14 mouse cellular contexts compared by ENCODE assay signal in the genomic region with DNA sequence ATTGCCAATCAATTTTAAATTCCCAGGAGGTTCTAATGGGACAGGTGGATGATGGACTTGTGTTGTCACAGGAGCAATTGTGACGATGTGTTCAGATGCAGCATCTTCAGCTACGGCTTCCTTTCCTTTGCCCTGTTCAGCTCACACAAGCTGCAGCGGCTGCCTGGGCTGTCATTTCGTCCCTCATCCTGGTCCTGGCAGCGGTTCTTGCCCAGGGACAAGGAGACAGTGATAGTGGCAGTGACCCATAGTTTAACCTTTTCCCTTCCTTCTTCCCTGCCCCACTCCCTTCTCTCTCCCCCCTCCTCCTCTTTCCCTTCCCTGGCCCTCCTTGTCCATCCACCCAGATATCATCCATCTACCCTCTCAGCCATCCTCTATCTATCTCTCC. TPM values are rescaled to one million over a fixed set of nuclear protein-coding genes. Genes with fewer than 3 reads are reported as not detected.
DNase-seq lines count a peak whose midpoint lies in the region; ATAC-seq lines count a peak whose summit lies in the region.
"Had no signal": no experiment of that assay in that cellular context is flagged by ENCODE, and none has a peak within 500 bp of the region (broad histone marks: within the 10 kb centered on the region; RNA-seq: fewer than 3 reads in every experiment).

No protein-coding gene starts in this region.

- peaks cover 6% of the 10 kb centered on the region; the same call in 1 of the 2 replicates for H3K4me1 ChIP-seq in midbrain, embryonic 13.5 days (replicated peaks)
- H3K4me1 ChIP-seq in midbrain, embryonic 11.5 days (ENCODE audit: control insufficient read depth, insufficient read depth, low read length): no peaks in the 10 kb centered on the region
- peaks cover 8% of the 10 kb centered on the region; the same call in 1 of the 2 replicates for H3K4me1 ChIP-seq in hindbrain, embryonic 12.5 days
- peaks cover 8% of the 10 kb centered on the region for H3K4me1 ChIP-seq in neural tube, embryonic 15.5 days

- H3K27ac ChIP-seq in midbrain, embryonic 13.5 days: no peak overlapping the region
- no peak overlapping the region for H3K27ac ChIP-seq in midbrain, embryonic 11.5 days (ENCODE audit: low read depth, low read length)
- H3K27ac ChIP-seq in hindbrain, embryonic 12.5 days: no peak overlapping the region
- H3K27ac ChIP-seq in neural tube, embryonic 15.5 days (replicated peaks): peak overlapping the region; percentile 23; the same call in 1 of the 2 replicates
- H3K27ac ChIP-seq: heart, adult 2 months; intestine, embryonic 15.5 days had no signal

- DNase-seq in cerebellum, adult 9-11 months: peak; percentile 62
- DNase-seq in cerebellum, postnatal 4 days (ENCODE audit: low spot score in 2 of 2): no peak
- DNase-seq in midbrain, embryonic 11.5 days (ENCODE audit: low spot score, missing footprints): no peak
- DNase-seq in adrenal gland, postnatal 14 days: no peak
- DNase-seq in kidney, adult 8-10 months: no peak

- 87% methylated on average over 5 of the region's 5 CpGs for WGBS in midbrain, embryonic 13.5 days
- WGBS in midbrain, embryonic 11.5 days: 83% methylated on average over 5 of the region's 5 CpGs
- 81% methylated on average over 5 of the region's 5 CpGs for WGBS in hindbrain, embryonic 12.5 days
- WGBS in neural tube, embryonic 15.5 days: 63% methylated on average over 5 of the region's 5 CpGs

- no peak overlapping the region for H3K9ac ChIP-seq in midbrain, embryonic 13.5 days (replicated peaks)
- H3K9ac ChIP-seq in midbrain, embryonic 11.5 days (ENCODE audit: low read length): no peak overlapping the region; the same call in 1 of the 2 replicates
- no peak overlapping the region for H3K9ac ChIP-seq in hindbrain, embryonic 12.5 days
- H3K9ac ChIP-seq in neural tube, embryonic 15.5 days (replicated peaks): no peak overlapping the region
- H3K9ac ChIP-seq: intestine, embryonic 15.5 days had no signal

- H3K9me3 ChIP-seq in midbrain, embryonic 13.5 days: no peaks in the 10 kb centered on the region
- no peaks in the 10 kb centered on the region for H3K9me3 ChIP-seq in midbrain, embryonic 11.5 days (ENCODE audit: control insufficient read depth, low read length)
- H3K9me3 ChIP-seq in hindbrain, embryonic 12.5 days (replicated peaks): no peaks in the 10 kb centered on the region
- no peaks in the 10 kb centered on the region for H3K9me3 ChIP-seq in neural tube, embryonic 15.5 days (replicated peaks)
- H3K9me3 ChIP-seq: intestine, embryonic 15.5 days; megakaryocyte, embryonic 14.5 days had no signal

- no peaks in the 10 kb centered on the region for H3K27me3 ChIP-seq in midbrain, embryonic 13.5 days
- H3K27me3 ChIP-seq in midbrain, embryonic 11.5 days (ENCODE audit: control insufficient read depth, insufficient read depth, low read length): no peaks in the 10 kb centered on the region
- no peaks in the 10 kb centered on the region for H3K27me3 ChIP-seq in hindbrain, embryonic 12.5 days
- H3K27me3 ChIP-seq in neural tube, embryonic 15.5 days (replicated peaks): no peaks in the 10 kb centered on the region
- H3K27me3 ChIP-seq: CH12.LX; intestine, embryonic 15.5 days; megakaryocyte, embryonic 14.5 days had no signal

- no peak overlapping the region for H3K4me3 ChIP-seq in midbrain, embryonic 13.5 days (replicated peaks)
- no peak overlapping the region for H3K4me3 ChIP-seq in midbrain, embryonic 11.5 days (ENCODE audit: low read depth, low read length)
- no peak overlapping the region for H3K4me3 ChIP-seq in hindbrain, embryonic 12.5 days
- no peak overlapping the region for H3K4me3 ChIP-seq in neural tube, embryonic 15.5 days (replicated peaks)
- H3K4me3 ChIP-seq: erythroblast, embryonic 14.5 days; heart, adult 2 months; intestine, embryonic 15.5 days; megakaryocyte, embryonic 14.5 days had no signal

- 0 out of 2 replicates have a peak, but pooled peaks have one; percentile 4 for ATAC-seq in midbrain, embryonic 13.5 days
- ATAC-seq in midbrain, embryonic 11.5 days (ENCODE audit: low FRiP score): no peak
- ATAC-seq in hindbrain, embryonic 12.5 days (ENCODE audit: low FRiP score): peak; percentile 35; the same call in 1 of the 2 replicates
- ATAC-seq in neural tube, embryonic 15.5 days (ENCODE audit: low FRiP score): 0 out of 2 replicates have a peak, but pooled peaks have one; percentile 13

- no peak overlapping the region for H3K4me2 ChIP-seq in midbrain, embryonic 13.5 days (replicated peaks)
- no peak overlapping the region for H3K4me2 ChIP-seq in midbrain, embryonic 11.5 days
- no peak overlapping the region for H3K4me2 ChIP-seq in hindbrain, embryonic 12.5 days (replicated peaks)
- no peak overlapping the region for H3K4me2 ChIP-seq in neural tube, embryonic 15.5 days
- H3K4me2 ChIP-seq: intestine, embryonic 15.5 days; liver, embryonic 11.5 days had no signal

- H3K36me3 ChIP-seq in midbrain, embryonic 13.5 days: peaks cover 62% of the 10 kb centered on the region
- no peaks in the 10 kb centered on the region for H3K36me3 ChIP-seq in midbrain, embryonic 11.5 days (ENCODE audit: control insufficient read depth, insufficient read depth, low read length)
- H3K36me3 ChIP-seq in hindbrain, embryonic 12.5 days: peaks cover 36% of the 10 kb centered on the region
- H3K36me3 ChIP-seq in neural tube, embryonic 15.5 days: peaks cover 42% of the 10 kb centered on the region

RNA-seq across cellular contexts. Expression of a gene that starts 26.8 kb away (rescaled TPM):
- 94.0 and 97.5 TPM in 2 replicates for polyA plus RNA-seq in midbrain, embryonic 13.5 days (2015; fragmentation: Nextera tagmentation; extraction: Ambion mirVana)
- polyA plus RNA-seq in midbrain, embryonic 11.5 days (2014; fragmentation: Nextera tagmentation; extraction: Ambion mirVana): 74.2 and 82.8 TPM in 2 replicates
- 98.2 and 101 TPM in 2 replicates for polyA plus RNA-seq in hindbrain, embryonic 12.5 days (2016; fragmentation: Nextera tagmentation; extraction: Ambion mirVana)
- polyA plus RNA-seq in neural tube, embryonic 15.5 days (2015; fragmentation: Nextera tagmentation; extraction: Ambion mirVana): 83.2 and 91.9 TPM in 2 replicates
- 52.4 and 62.7 TPM in 2 replicates for total RNA-seq in adrenal gland, postnatal 14 days (2021)

RNA-seq across cellular contexts. Expression of a gene that starts 54.5 kb away (rescaled TPM):
- polyA plus RNA-seq in midbrain, embryonic 13.5 days (2015; fragmentation: Nextera tagmentation; extraction: Ambion mirVana): 35.9 and 37.4 TPM in 2 replicates
- polyA plus RNA-seq in midbrain, embryonic 11.5 days (2014; fragmentation: Nextera tagmentation; extraction: Ambion mirVana): 24.0 and 25.7 TPM in 2 replicates
- polyA plus RNA-seq in hindbrain, embryonic 12.5 days (2016; fragmentation: Nextera tagmentation; extraction: Ambion mirVana): 34.2 and 38.6 TPM in 2 replicates
- 24.4 and 29.3 TPM in 2 replicates for polyA plus RNA-seq in neural tube, embryonic 15.5 days (2015; fragmentation: Nextera tagmentation; extraction: Ambion mirVana)
- 8.2 and 9.5 TPM in 2 replicates for total RNA-seq in adrenal gland, postnatal 14 days (2021)
